Mouse (Mus musculus) heart, adult 2 months (tissue): ENCODE results near the gene U2af2. TPM values are rescaled to one million over a fixed set of nuclear protein-coding genes. Genes with fewer than 3 reads are reported as not detected.

ENCODE experiments used
- DNase-seq, 2 experiments: peaks; one replicate each; pipeline ENCODE4 v3.0.0; 2021
- H3K27ac ChIP-seq: fragments of 200-600 bp; 2 replicates; pipeline ENCODE4 v1.8.1; 2022
- H3K27me3 ChIP-seq: fragments of 200-500 bp; 2 replicates; pipeline ENCODE4 v1.6.1; 2012; ENCODE audit warnings: mild to moderate bottlenecking, low read length, inconsistent platforms, mixed read lengths; ENCODE audit not compliant: control insufficient read depth, insufficient read depth
- H3K36me3 ChIP-seq: fragments of 200-500 bp; 2 replicates; pipeline ENCODE4 v1.6.1; 2012; ENCODE audit warnings: low read length, inconsistent platforms; ENCODE audit not compliant: control insufficient read depth, insufficient read depth
- H3K4me1 ChIP-seq: fragments of 200-500 bp; 2 replicates; pipeline ENCODE4 v1.6.1; 2011; ENCODE audit warnings: low read length; ENCODE audit not compliant: control insufficient read depth, insufficient read depth
- H3K4me3 ChIP-seq: fragments of 200-600 bp; 2 replicates; pipeline ENCODE4 v1.8.1; 2022
- H3K79me2 ChIP-seq: fragments of 200-500 bp; replicated peaks from 2 replicates; pipeline ENCODE4 v1.6.1; 2012; ENCODE audit warnings: mild to moderate bottlenecking, inconsistent platforms, low read length, moderate library complexity, mixed read lengths; ENCODE audit not compliant: control insufficient read depth, insufficient read depth
- H3K9ac ChIP-seq: fragments of 200-500 bp; 2 replicates; pipeline ENCODE4 v1.6.1; 2012; ENCODE audit warnings: low read depth, mild to moderate bottlenecking, control low read depth, inconsistent platforms, low read length, mixed read lengths
- CTCF ChIP-seq: fragments of 200-600 bp; IDR thresholded peaks from 2 replicates; pipeline ENCODE4 v1.8.1; 2022; ENCODE audit warnings: antibody characterized with exemption, mild to moderate bottlenecking, moderate library complexity
- EP300 ChIP-seq: fragments of 200-500 bp; IDR thresholded peaks from 2 replicates; pipeline ENCODE4 v1.6.1; 2011; ENCODE audit warnings: low read depth, low read length, control low read depth; ENCODE audit not compliant: insufficient read depth
- POLR2A ChIP-seq: fragments of 200-500 bp; IDR thresholded peaks from 2 replicates; pipeline ENCODE4 v1.6.1; 2011; ENCODE audit warnings: mild to moderate bottlenecking, low read depth, low read length, control low read depth; ENCODE audit not compliant: insufficient read depth
- WGBS: fragments of 180-500 bp; shearing (Covaris S2); methylation state at CpG from one replicate; pipeline ENCODE4 v1.1.7; 2018; 5-methylcytosine and 5-hydroxymethylcytosine counted together
- intact Hi-C: fragments of 180-260 bp; cut with DNase I; formaldehyde crosslinking; loops from one replicate; pipeline ENCODE4 v1.15.1; 2025
- polyA plus RNA-seq: library from polyadenylated mRNA; depleted of rRNA; stranded (reverse); fragments of >200 nt; gene quantifications from 2 replicates; pipeline ENCODE4 v1.2.3, GENCODE M21; 2012
- total RNA-seq, 2 experiments: library from RNA; stranded (reverse); gene quantifications; 2 replicates each; pipeline ENCODE4 v1.2.3; 2021

The U2af2 gene
- total and polyA plus RNA-seq, 3 experiments = 65.6 to 84.4 (median 68.5) TPM

DNA sequence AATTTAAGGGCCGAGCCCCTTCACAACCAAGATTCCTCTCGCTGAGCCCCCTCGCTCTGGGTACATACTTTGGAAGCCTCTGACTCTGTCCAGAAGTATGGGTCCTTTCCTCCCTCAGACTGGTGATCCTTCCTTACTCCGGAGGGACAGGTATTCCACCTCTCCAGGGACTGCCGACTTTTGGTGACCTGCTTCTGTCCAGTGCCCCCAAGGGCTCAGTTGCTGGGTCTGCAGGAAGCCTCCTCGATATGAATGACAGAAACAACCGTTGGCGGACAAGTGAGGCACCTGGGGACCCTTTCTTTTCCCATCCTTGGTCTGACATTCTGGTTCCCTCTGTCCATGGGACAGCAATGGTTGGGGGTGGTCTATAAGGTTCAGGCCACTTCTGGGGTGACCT, 4.6 kb upstream of the U2af2 start:
- no peak overlapping the region for H3K9ac ChIP-seq
- TF ChIP-seq EP300 (no peak), POLR2A (no peak), CTCF (no peak)
- no peak for DNase-seq
- H3K4me3 ChIP-seq = no peak overlapping the region
- no peaks in the 10 kb centered on the region for H3K79me2 ChIP-seq
- H3K27ac ChIP-seq = no peak overlapping the region
- WGBS = 36% methylated on average over 8 of the region's 8 CpGs
- intact Hi-C loops = no loop called here
- no peaks in the 10 kb centered on the region for H3K36me3 ChIP-seq
- peaks cover 20% of the 10 kb centered on the region for H3K27me3 ChIP-seq
- peaks cover 3% of the 10 kb centered on the region for H3K4me1 ChIP-seq

GRCm38 (mm10) chr7:5057804-5058203, 4.1 kb upstream of the U2af2 start:
- Histone ChIP-seq H3K27me3 (peaks cover 20% of the 10 kb centered on the region), H3K79me2 (no peaks in the 10 kb centered on the region), H3K9ac (no peak overlapping the region), H3K36me3 (no peaks in the 10 kb centered on the region), H3K4me1 (peaks cover 2% of the 10 kb centered on the region; the same call in 1 of the 2 replicates), H3K27ac (no peak overlapping the region), H3K4me3 (no peak overlapping the region)
- no peak for DNase-seq
- intact Hi-C loops = no loop called here
- 38% methylated on average over 11 of the region's 11 CpGs for WGBS
- no peak for TF ChIP-seq CTCF
- TF ChIP-seq EP300 = no peak

DNA sequence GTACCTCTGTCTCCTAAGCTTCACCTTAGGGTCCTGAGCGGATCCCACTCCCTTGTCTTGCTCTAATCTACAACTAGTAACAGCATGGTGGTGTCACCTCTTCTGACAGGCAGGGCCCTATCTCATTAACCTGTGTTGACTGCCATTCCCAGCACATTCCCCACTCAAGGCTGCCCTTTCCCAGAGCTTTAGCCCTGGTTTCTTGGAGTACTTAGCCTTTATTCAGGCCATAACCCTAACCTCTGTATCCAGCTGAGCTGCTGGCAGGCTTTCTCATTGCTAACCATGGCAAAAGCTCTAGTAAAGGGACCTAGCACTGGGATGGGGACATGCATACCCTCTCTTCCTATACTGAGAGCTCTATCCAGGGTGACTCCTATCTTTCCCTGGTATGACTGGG, 3.3 kb upstream of the U2af2 start:
- H3K4me3 ChIP-seq = no peak overlapping the region
- H3K36me3 ChIP-seq = peaks cover 4% of the 10 kb centered on the region; the same call in 1 of the 2 replicates
- H3K27ac ChIP-seq = no peak overlapping the region
- WGBS = 85% methylated on average over 1 of the region's 1 CpGs
- no peak for DNase-seq
- H3K79me2 ChIP-seq = no peaks in the 10 kb centered on the region
- H3K27me3 ChIP-seq = peaks cover 14% of the 10 kb centered on the region
- no peak overlapping the region for H3K9ac ChIP-seq
- TF ChIP-seq POLR2A (no peak), CTCF (no peak), EP300 (no peak)
- H3K4me1 ChIP-seq = peaks cover 2% of the 10 kb centered on the region
- intact Hi-C loops = no loop called here

- H3K79me2 ChIP-seq = no peaks in the 10 kb centered on the region; the same call in 1 of the 2 replicates
- TF ChIP-seq POLR2A (no peak), CTCF (no peak), EP300 (no peak)
- peak in 1 of 2 experiments; percentile 33 for DNase-seq
- no peak overlapping the region for H3K4me3 ChIP-seq
- H3K27ac ChIP-seq = no peak overlapping the region
- peaks cover 4% of the 10 kb centered on the region for H3K4me1 ChIP-seq
- intact Hi-C loops = no loop called here
- no peak overlapping the region for H3K9ac ChIP-seq
- H3K27me3 ChIP-seq = peaks cover 11% of the 10 kb centered on the region
- 88% methylated on average over 12 of the region's 12 CpGs for WGBS
- peaks cover 11% of the 10 kb centered on the region for H3K36me3 ChIP-seq
Observed at GRCm38 (mm10) chr7:5059421-5059820, 2.5 kb upstream of the U2af2 start.

DNA sequence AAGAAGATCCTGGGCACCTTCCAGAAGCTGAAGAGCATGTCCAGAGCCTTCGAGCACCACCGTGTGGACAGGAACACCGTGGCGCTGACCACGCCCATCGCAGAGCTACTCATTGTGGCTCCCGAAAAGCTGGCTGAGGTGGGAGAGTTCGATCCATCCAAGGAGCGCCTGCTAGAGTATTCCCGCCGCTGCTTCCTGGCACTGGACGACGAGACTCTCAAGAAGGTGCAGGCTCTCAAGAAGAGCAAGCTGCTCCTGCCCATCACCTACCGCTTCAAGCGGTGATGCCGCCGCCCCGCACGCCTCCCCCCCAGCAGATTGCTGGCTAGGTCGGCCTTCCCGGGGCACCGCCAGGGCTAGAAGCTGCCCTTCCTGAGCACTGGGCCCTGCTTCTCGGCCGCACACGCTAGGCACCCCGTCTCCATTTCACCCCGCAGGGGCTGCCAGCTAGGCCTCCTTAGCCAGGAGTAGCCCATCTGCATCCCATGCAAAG, 1.7 kb upstream of the U2af2 start:
- WGBS = 3% methylated on average over 27 of the region's 27 CpGs

DNA sequence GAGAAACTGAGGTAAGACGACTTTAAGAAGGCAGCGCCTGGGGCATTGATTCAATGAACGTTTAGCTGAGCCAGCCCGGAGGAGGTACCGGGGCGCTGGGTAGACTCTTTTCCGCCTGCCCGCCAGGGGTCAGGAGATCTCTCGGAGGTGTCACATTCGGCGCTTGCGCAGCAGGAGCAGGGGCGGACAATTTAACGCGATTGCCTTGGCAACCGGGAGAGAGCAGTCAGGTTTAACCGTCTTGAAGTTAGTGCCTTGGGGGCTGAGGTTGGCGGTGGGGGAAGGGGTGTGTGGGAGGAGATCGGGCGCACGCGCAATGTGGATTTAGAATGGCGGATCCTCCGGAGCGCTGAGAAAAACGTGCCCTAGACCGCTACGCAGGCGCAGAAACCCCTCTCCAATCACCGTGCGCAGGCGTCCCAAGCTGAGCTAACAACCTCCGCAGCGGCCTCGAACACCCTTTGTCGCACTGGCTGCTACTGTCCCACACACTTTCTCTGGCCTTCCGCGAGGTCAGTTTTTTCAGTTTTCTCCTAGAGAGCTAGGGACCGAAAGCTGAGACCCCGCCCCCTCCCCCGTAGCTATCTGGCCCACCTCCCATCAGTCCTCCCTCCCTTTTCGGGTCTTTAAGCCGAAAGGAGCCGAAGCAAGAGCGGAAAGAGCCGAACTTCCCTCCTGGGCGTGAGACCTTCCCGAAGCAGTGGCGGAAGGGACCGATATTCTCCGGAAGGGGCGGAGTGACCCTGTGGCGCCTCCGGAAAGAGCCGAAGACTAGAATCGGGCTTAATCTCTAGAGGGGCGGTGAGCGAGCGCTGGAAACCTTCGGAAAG, 784 bp upstream of the U2af2 start:
- peaks cover 13% of the 10 kb centered on the region for H3K36me3 ChIP-seq
- intact Hi-C loops = loop anchor here (2.0 to 10.0 kb wide), 3 partner anchors 66 to 376 kb away; partner anchors contain the start of genes Hspbp1 and Kmt5c
- H3K27ac ChIP-seq = peak overlapping the region; percentile 100
- H3K4me1 ChIP-seq = peaks cover 4% of the 10 kb centered on the region
- peaks cover 5% of the 10 kb centered on the region for H3K27me3 ChIP-seq
- peaks cover 3% of the 10 kb centered on the region for H3K79me2 ChIP-seq
- no peak for TF ChIP-seq EP300
- peak; percentile 78 for TF ChIP-seq CTCF
- peak; percentile 37 for TF ChIP-seq POLR2A
- DNase-seq = peak; percentile 97 to 98
- under 1% methylated on average over 60 of the region's 60 CpGs for WGBS
- peak overlapping the region; percentile 88 for H3K9ac ChIP-seq
- peak overlapping the region; percentile 93 for H3K4me3 ChIP-seq

More for the DNA sequence above, 1.7 kb upstream of the U2af2 start:
- peaks cover 8% of the 10 kb centered on the region for H3K27me3 ChIP-seq
- peak; percentile 79 to 84 for DNase-seq
- TF ChIP-seq EP300 = peak; percentile 85
- TF ChIP-seq CTCF = peak; percentile 82
- TF ChIP-seq POLR2A = no peak
- intact Hi-C loops = loop anchor here (2.0 to 10.0 kb wide), 3 partner anchors 67 to 375 kb away; partner anchors contain the start of genes Hspbp1 and Kmt5c
- peak overlapping the region; percentile 100 for H3K27ac ChIP-seq
- peak overlapping the region; percentile 93 for H3K4me3 ChIP-seq
- no peaks in the 10 kb centered on the region; the same call in 1 of the 2 replicates for H3K79me2 ChIP-seq
- H3K36me3 ChIP-seq = peaks cover 13% of the 10 kb centered on the region
- peak overlapping the region; percentile 46 for H3K9ac ChIP-seq
- peaks cover 4% of the 10 kb centered on the region for H3K4me1 ChIP-seq
